Mouse (Mus musculus) mouse trophoblast stem cell (cell line): ENCODE results near the gene Exoc6.

ENCODE experiments used
- in situ Hi-C, 2 experiments: fragments of 300-500 bp; cut with MseI, MboI; formaldehyde crosslinking; loops; 2 replicates in 1 of 2; 3 replicates in 1 of 2; pipeline ENCODE4 v1.15.1; 2025

Exoc6 gene

GRCm38 (mm10) chr19:37689478-37689877, 139.3 kb downstream of the Exoc6 start:
- in situ Hi-C loops = no loop called here

- in situ Hi-C loops = no loop called here
Observed at GRCm38 (mm10) chr19:37690716-37691115, 140.5 kb downstream of the Exoc6 start.

- in situ Hi-C loops = no loop called here
Observed at GRCm38 (mm10) chr19:37692879-37693278, 142.7 kb downstream of the Exoc6 start.

- in situ Hi-C loops = no loop called here
Observed at GRCm38 (mm10) chr19:37695146-37695545, 144.9 kb downstream of the Exoc6 start.

- in situ Hi-C loops = no loop called here
Observed at GRCm38 (mm10) chr19:37695762-37696602, 145.8 kb downstream of the Exoc6 start.

- in situ Hi-C loops = no loop called here
Observed at GRCm38 (mm10) chr19:37696603-37697334, 146.6 kb downstream of the Exoc6 start.

- in situ Hi-C loops = no loop called here
Observed at GRCm38 (mm10) chr19:37697335-37697636, 147.1 kb downstream of the Exoc6 start.

- in situ Hi-C loops = no loop called here
Observed at GRCm38 (mm10) chr19:37697651-37698272, 147.5 kb downstream of the Exoc6 start, which contains the start of gene Cyp26a1. Gene Cyp26a1, plus strand, starts transcription at chr19:37697798.

- in situ Hi-C loops = no loop called here
Observed at GRCm38 (mm10) chr19:37698273-37699160, 148.3 kb downstream of the Exoc6 start.

- in situ Hi-C loops = loop anchor here (5.0 kb wide), 1 partner anchor 188 kb away; no protein-coding TSS in a partner anchor
Observed at GRCm38 (mm10) chr19:37699711-37700110, 149.5 kb downstream of the Exoc6 start.

- in situ Hi-C loops = loop anchor here (5.0 kb wide), 1 partner anchor 185 kb away; no protein-coding TSS in a partner anchor
Observed at GRCm38 (mm10) chr19:37702377-37703076, 152.3 kb downstream of the Exoc6 start.

GRCm38 (mm10) chr19:37703902-37704509, 153.8 kb downstream of the Exoc6 start:
- in situ Hi-C loops = loop anchor here (5.0 kb wide), 1 partner anchor 183 kb away; no protein-coding TSS in a partner anchor

- in situ Hi-C loops = no loop called here
Observed at GRCm38 (mm10) chr19:37705722-37706121, 155.5 kb downstream of the Exoc6 start.

GRCm38 (mm10) chr19:37714681-37715080, 164.5 kb downstream of the Exoc6 start:
- in situ Hi-C loops = no loop called here

- in situ Hi-C loops = no loop called here
Observed at GRCm38 (mm10) chr19:37715980-37716379, 165.8 kb downstream of the Exoc6 start.

GRCm38 (mm10) chr19:37716524-37717175, 166.4 kb downstream of the Exoc6 start:
- in situ Hi-C loops = no loop called here

- in situ Hi-C loops = no loop called here
Observed at GRCm38 (mm10) chr19:37719166-37719565, 168.9 kb downstream of the Exoc6 start.

GRCm38 (mm10) chr19:37724591-37724990, 174.4 kb downstream of the Exoc6 start:
- in situ Hi-C loops = no loop called here

- in situ Hi-C loops = no loop called here
Observed at GRCm38 (mm10) chr19:37726585-37726984, 176.4 kb downstream of the Exoc6 start.

GRCm38 (mm10) chr19:37727366-37727765, 177.1 kb downstream of the Exoc6 start:
- in situ Hi-C loops = no loop called here
